Mouse (Mus musculus) lung, embryonic 14.5 days (tissue): ENCODE measurements around the gene Sohlh1. TPM values are rescaled to one million over a fixed set of nuclear protein-coding genes. Genes with fewer than 3 reads are reported as not detected.
A peak's percentile ranks its signal among the peaks of the same experiment; 100 is the strongest.
"Not testable (repeated sequence)": the region's sequence is repeated elsewhere in the genome, so short reads cannot be mapped to it uniquely, and the experiment has no call there.

Source experiments
- ATAC-seq: fragments of 200-750 bp; cut with Nextera tagmentation; 2 replicates; pipeline ENCODE4 v1.8.0; 2017; ENCODE audit warnings: mild to moderate bottlenecking, moderate TSS enrichment, moderate library complexity; ENCODE audit not compliant: insufficient read depth
- DNase-seq: peaks from one replicate; pipeline ENCODE4 v3.0.0-alpha.2; 2015
- H3K27ac ChIP-seq: fragments of 300-500 bp; sonication (generic); 2 replicates; pipeline ENCODE4 v1.5.1; 2014; ENCODE audit warnings: low read depth, mild to moderate bottlenecking, moderate library complexity
- H3K27me3 ChIP-seq: fragments of 300-500 bp; sonication (generic); 2 replicates; pipeline ENCODE4 v1.6.1; 2014; ENCODE audit warnings: low read length, control low read depth; ENCODE audit not compliant: insufficient read depth
- H3K36me3 ChIP-seq: fragments of 300-500 bp; sonication (generic); 2 replicates; pipeline ENCODE4 v1.6.1; 2014; ENCODE audit warnings: control low read depth; ENCODE audit not compliant: insufficient read depth
- H3K4me1 ChIP-seq: fragments of 300-500 bp; sonication (generic); 2 replicates; pipeline ENCODE4 v1.6.1; 2014; ENCODE audit warnings: antibody characterized with exemption, control low read depth; ENCODE audit not compliant: insufficient read depth
- H3K4me2 ChIP-seq: fragments of 300-500 bp; sonication (generic); 2 replicates; pipeline ENCODE4 v1.6.1; 2014; ENCODE audit warnings: mild to moderate bottlenecking
- H3K4me3 ChIP-seq: fragments of 300-500 bp; sonication (generic); 2 replicates; pipeline ENCODE4 v1.5.1; 2014; ENCODE audit warnings: low read depth, low read length
- H3K9ac ChIP-seq: fragments of 300-500 bp; sonication (generic); 2 replicates; pipeline ENCODE4 v1.6.1; 2014
- H3K9me3 ChIP-seq: fragments of 300-500 bp; sonication (generic); 2 replicates; pipeline ENCODE4 v1.6.1; 2016; ENCODE audit warnings: low read depth, low read length, control low read depth
- CTCF ChIP-seq: IDR thresholded peaks from 2 replicates; pipeline ENCODE4 v1.5.1; 2016; ENCODE audit warnings: antibody characterized with exemption, low read depth
- WGBS: fragments of 180-500 bp; shearing (Covaris S2); extraction: QIAGEN DNeasy Blood & Tissue Kit; methylation state at CpG from one replicate; pipeline ENCODE4 v1.1.7; 2014; 5-methylcytosine and 5-hydroxymethylcytosine counted together
- polyA plus RNA-seq: library from polyadenylated mRNA; unstranded; fragments of >200 nt; fragmentation: Nextera tagmentation; extraction: Ambion mirVana; gene quantifications from 2 replicates; pipeline ENCODE4 v1.2.1, GENCODE M21; 2014

The Sohlh1 gene
- polyA plus RNA-seq, 1 experiment from 2014 or later = not detected

DNA sequence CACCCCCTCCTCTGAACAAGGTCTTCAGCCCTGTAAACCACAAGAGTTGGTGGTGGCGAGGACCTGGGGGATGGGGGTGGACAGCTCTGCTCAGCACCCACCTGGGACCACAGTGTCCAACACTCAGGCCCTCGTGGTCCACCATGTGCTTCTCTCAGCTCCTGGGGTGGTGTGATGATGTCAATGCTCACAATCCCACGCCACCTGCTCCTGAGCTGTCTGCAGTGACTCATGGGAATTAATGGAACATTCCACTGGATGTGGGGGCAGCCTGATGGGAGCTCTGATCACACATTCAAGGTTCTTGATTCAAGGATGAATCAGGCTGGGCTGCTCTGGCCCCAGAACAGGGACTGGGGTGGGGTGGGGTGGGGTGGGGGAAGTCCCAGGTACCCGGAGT, 4.9 kb downstream of the Sohlh1 start:
- no peak for TF ChIP-seq CTCF
- ATAC-seq = no peak
- WGBS = 55% methylated on average over 4 of the region's 4 CpGs
- no peak overlapping the region for H3K9ac ChIP-seq
- no peak for DNase-seq
- no peaks in the 10 kb centered on the region for H3K4me1 ChIP-seq
- H3K27me3 ChIP-seq = no peaks in the 10 kb centered on the region
- H3K4me2 ChIP-seq = no peak overlapping the region
- no peaks in the 10 kb centered on the region for H3K9me3 ChIP-seq
- H3K4me3 ChIP-seq = no peak overlapping the region
- H3K27ac ChIP-seq = no peak overlapping the region
- no peaks in the 10 kb centered on the region for H3K36me3 ChIP-seq

GRCm38 (mm10) chr2:25836291-25836690, 10.8 kb downstream of the Sohlh1 start:
- TF ChIP-seq CTCF = peak; percentile 93
- DNase-seq (peak; percentile 83), ATAC-seq (no peak)
- 44% methylated on average over 5 of the region's 5 CpGs for WGBS
- Histone ChIP-seq H3K27ac (no peak overlapping the region), H3K9me3 (no peaks in the 10 kb centered on the region), H3K4me3 (no peak overlapping the region), H3K9ac (no peak overlapping the region), H3K36me3 (no peaks in the 10 kb centered on the region), H3K27me3 (no peaks in the 10 kb centered on the region), H3K4me1 (no peaks in the 10 kb centered on the region), H3K4me2 (no peak overlapping the region)

- Histone ChIP-seq H3K4me1 (no peaks in the 10 kb centered on the region), H3K9ac (no peak overlapping the region), H3K27me3 (no peaks in the 10 kb centered on the region), H3K4me3 (no peak overlapping the region), H3K27ac (no peak overlapping the region), H3K4me2 (no peak overlapping the region), H3K9me3 (no peaks in the 10 kb centered on the region), H3K36me3 (no peaks in the 10 kb centered on the region)
- WGBS = 53% methylated on average over 3 of the region's 3 CpGs
- ATAC-seq (no peak), DNase-seq (no peak)
- TF ChIP-seq CTCF = no peak
These were observed 16.3 kb downstream of the Sohlh1 start for GRCm38 (mm10) chr2:25830786-25831185.

GRCm38 (mm10) chr2:25828344-25828947, 18.6 kb downstream of the Sohlh1 start:
- H3K9me3 ChIP-seq = no peaks in the 10 kb centered on the region
- DNase-seq = no peak
- WGBS = 70% methylated on average over 8 of the region's 8 CpGs

GRCm38 (mm10) chr2:25824751-25825150, 22.3 kb downstream of the Sohlh1 start:
- no peaks in the 10 kb centered on the region for H3K9me3 ChIP-seq
- H3K27ac ChIP-seq = no peak overlapping the region
- ATAC-seq = no peak
- H3K36me3 ChIP-seq = no peaks in the 10 kb centered on the region
- no peak for DNase-seq
- no peak overlapping the region for H3K4me3 ChIP-seq
- H3K4me2 ChIP-seq = no peak overlapping the region
- 76% methylated on average over 3 of the region's 3 CpGs for WGBS
- H3K27me3 ChIP-seq = no peaks in the 10 kb centered on the region
- no peak for TF ChIP-seq CTCF
- H3K4me1 ChIP-seq = no peaks in the 10 kb centered on the region
- H3K9ac ChIP-seq = no peak overlapping the region

More at GRCm38 (mm10) chr2:25828344-25828947, 18.6 kb downstream of the Sohlh1 start:
- TF ChIP-seq CTCF = no peak
- ATAC-seq = no peak
- Histone ChIP-seq H3K36me3 (no peaks in the 10 kb centered on the region), H3K27ac (no peak overlapping the region), H3K4me3 (no peak overlapping the region), H3K4me2 (no peak overlapping the region), H3K4me1 (no peaks in the 10 kb centered on the region), H3K9ac (no peak overlapping the region), H3K27me3 (no peaks in the 10 kb centered on the region)

GRCm38 (mm10) chr2:25822806-25823205, 24.2 kb downstream of the Sohlh1 start, which contains the start of gene Lcn9:
Lcn9 (plus strand) TSS chr2:25823153.
- no peaks in the 10 kb centered on the region for H3K27me3 ChIP-seq
- no peaks in the 10 kb centered on the region for H3K4me1 ChIP-seq
- no peaks in the 10 kb centered on the region for H3K36me3 ChIP-seq
- H3K4me3 ChIP-seq = no peak within 1 kb of the TSS
- 63% methylated on average over 1 of the region's 1 CpGs for WGBS
- no peak within 1 kb of the TSS for H3K27ac ChIP-seq
- H3K4me2 ChIP-seq = no peak within 1 kb of the TSS
- TF ChIP-seq CTCF = no peak
- no peaks in the 10 kb centered on the region for H3K9me3 ChIP-seq
- ATAC-seq (no peak), DNase-seq (no peak)
- H3K9ac ChIP-seq = no peak within 1 kb of the TSS

- DNase-seq, H3K4me3 ChIP-seq: not testable (repeated sequence)
- WGBS = 74% methylated on average over 1 of the region's 1 CpGs
These were observed 31.3 kb downstream of the Sohlh1 start, which contains the start of gene Glt6d1 for GRCm38 (mm10) chr2:25815748-25816147. Glt6d1 (minus strand) TSS chr2:25815848.

More at GRCm38 (mm10) chr2:25815748-25816147, 31.3 kb downstream of the Sohlh1 start, which contains the start of gene Glt6d1:
- H3K27ac ChIP-seq, H3K4me1 ChIP-seq, H3K4me2 ChIP-seq, H3K27me3 ChIP-seq, ATAC-seq, H3K9ac ChIP-seq, H3K9me3 ChIP-seq, H3K36me3 ChIP-seq: not testable (repeated sequence)
